Mouse (Mus musculus): ENCODE data around the gene Plk1.

DNA sequence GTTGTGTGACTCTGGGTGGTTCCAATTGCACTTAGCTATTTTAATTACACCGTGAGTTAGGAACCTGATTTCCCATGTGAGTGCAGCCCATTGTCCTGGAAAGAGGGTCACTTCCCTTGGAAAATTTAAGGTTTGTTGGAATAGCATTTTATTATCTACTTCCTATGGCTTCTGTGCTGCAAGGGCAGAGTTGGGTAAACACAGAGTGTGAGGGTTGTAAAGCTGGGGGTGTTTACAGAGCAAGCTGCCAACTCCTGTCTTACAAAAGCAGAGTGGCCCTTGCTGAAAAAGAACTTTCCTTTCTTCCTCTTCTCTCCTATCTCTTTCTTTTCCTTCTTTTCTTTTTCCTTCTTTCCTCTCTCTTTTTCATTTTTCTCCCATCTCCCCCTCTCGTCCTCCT lies 44.7 kb downstream of the Plk1 start:
- TF ChIP-seq CTCF (conservative IDR thresholded peaks at IDR 0.05; ENCODE audit: low read length) (no peak), NANOG (IDR thresholded peaks at IDR 0.05; ENCODE audit: borderline replicate concordance, low read length) (no peak), POU5F1 (IDR thresholded peaks at IDR 0.05; ENCODE audit: borderline replicate concordance, low read length) (no peak)
